Mouse (Mus musculus) cerebellum, adult 2 months (tissue): ENCODE results near the gene Cntn2.

Source experiments
- CTCF ChIP-seq: fragments of 200-500 bp; IDR thresholded peaks from 2 replicates; pipeline ENCODE4 v1.5.1; 2011; ENCODE audit warnings: low read depth, mild to moderate bottlenecking, control low read depth, low read length, moderate library complexity, borderline replicate concordance; ENCODE audit not compliant: insufficient read depth
- POLR2A ChIP-seq: fragments of 200-500 bp; IDR thresholded peaks from 2 replicates; pipeline ENCODE4 v1.6.1; 2011; ENCODE audit warnings: low read length, control low read depth, borderline replicate concordance; ENCODE audit not compliant: insufficient read depth

DNA sequence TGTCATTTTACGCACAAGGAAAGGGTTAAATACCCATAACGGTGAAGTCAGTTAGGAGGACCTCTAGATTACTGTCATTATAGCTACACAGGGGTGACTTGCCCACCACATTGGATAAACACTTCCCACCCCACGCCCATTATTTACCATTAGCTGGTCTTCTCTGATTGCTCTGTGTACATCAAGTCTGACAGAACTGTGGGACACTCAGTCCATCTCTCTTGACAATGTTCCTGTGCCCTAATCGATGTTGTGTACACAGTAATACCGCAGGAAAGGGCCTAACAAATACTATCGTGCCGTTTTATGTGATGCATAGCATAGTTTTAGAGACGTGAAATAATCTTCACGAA lies 66.5 kb downstream of the Cntn2 start:
- TF ChIP-seq CTCF, result no peak
- TF ChIP-seq POLR2A, result no peak
